Mouse (Mus musculus): ENCODE data around the gene Lect2.

GRCm38 (mm10) chr13:56580450-56580849 lies 32.1 kb upstream of the Lect2 start:
- no peak for TF ChIP-seq CHD2 (IDR thresholded peaks at IDR 0.05; ENCODE audit: low read depth, low read length)
- no peak for TF ChIP-seq ZNF384 (IDR thresholded peaks at IDR 0.05; ENCODE audit: low read depth, low read length)
- TF ChIP-seq MAFK (IDR thresholded peaks at IDR 0.05; ENCODE audit: insufficient read depth, low read depth, low read length) = no peak
- no peak for TF ChIP-seq ZC3H11A (IDR thresholded peaks at IDR 0.05; ENCODE audit: borderline replicate concordance, low read depth, low read length)
- no peak for TF ChIP-seq HCFC1 (IDR thresholded peaks at IDR 0.05; ENCODE audit: borderline replicate concordance, insufficient read depth, low read length)

All from ES-E14 (cell line).